Mouse (Mus musculus) E14TG2a.4 (cell line): ENCODE results near the gene Epha8.

Source experiments
- CTCF ChIP-seq: conservative IDR thresholded peaks from 2 replicates; pipeline ENCODE4 v1.5.1; 2014; ENCODE audit warnings: low read length
- POU5F1 ChIP-seq: IDR thresholded peaks from 2 replicates; pipeline ENCODE4 v1.6.1; 2014; ENCODE audit warnings: low read length, borderline replicate concordance

GRCm38 (mm10) chr4:136945397-136945796 lies 11.2 kb downstream of the Epha8 start:
- TF ChIP-seq CTCF (no peak), POU5F1 (no peak)
